Mouse (Mus musculus): ENCODE measurements around the gene Glis3. TPM values are rescaled to one million over a fixed set of nuclear protein-coding genes. Genes with fewer than 3 reads are reported as not detected.
A peak's percentile ranks its signal among the peaks of the same experiment; 100 is the strongest.

Gene Glis3
- 0.85 and 1.0 TPM in 2 replicates for polyA plus RNA-seq (2015; fragmentation: Nextera tagmentation; extraction: Ambion mirVana)

DNA sequence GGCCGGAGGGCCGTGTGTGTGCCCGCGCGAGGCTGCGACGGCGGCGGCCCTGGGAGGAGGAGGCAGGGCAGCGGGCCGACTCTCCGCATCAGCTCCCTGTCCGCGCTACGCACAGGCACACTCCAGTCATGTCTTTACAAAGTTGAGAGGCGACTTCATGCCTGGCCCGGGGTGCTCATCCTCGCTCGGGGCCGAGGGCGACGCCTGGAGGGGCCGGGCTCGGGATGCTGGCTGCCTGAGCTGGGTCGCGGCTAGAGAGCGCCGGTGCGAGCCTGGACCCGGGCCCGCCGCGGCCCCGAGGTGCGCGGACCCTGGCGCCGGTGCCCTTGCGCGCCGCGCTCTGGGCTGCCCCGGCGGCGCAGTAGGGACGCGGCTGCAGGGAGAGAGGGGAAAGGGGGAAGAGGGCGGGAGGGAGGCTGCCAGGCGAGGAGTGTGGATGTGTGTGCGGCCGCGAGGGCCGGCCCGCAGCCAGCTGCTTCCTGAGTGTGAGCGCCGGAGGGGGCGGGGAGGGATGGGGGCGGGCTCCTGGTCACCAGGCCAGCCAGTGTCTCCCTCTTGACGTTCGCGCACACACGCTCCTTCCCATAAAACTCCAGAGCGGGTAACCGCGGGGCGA lies at the start of gene Glis3:
Glis3 (minus strand) TSS at position 302 of the 616 bp plus-strand sequence.
- Histone ChIP-seq H3K4me3 (ENCODE audit: low read depth, low read length) (peak within 1 kb of the TSS; percentile 66), H3K9ac (ENCODE audit: low read length) (peak within 1 kb of the TSS; percentile 61), H3K9me3 (ENCODE audit: control insufficient read depth, low read length) (no peaks in the 10 kb centered on the region), H3K27me3 (ENCODE audit: control insufficient read depth, insufficient read depth, low read length) (0 out of 2 replicates have a peak, but pooled peaks cover 3% of the 10 kb centered on the region), H3K4me2 (replicated peaks; ENCODE audit: low read depth) (peak within 1 kb of the TSS; percentile 99), H3K27ac (replicated peaks) (0 out of 2 replicates have a peak within 1 kb of the TSS, but pooled peaks have one; percentile 30), H3K4me1 (replicated peaks; ENCODE audit: control insufficient read depth, insufficient read depth) (peaks cover 2% of the 10 kb centered on the region; the same call in 1 of the 2 replicates), H3K36me3 (ENCODE audit: control insufficient read depth, insufficient read depth, low read length) (no peaks in the 10 kb centered on the region)
- TF ChIP-seq CTCF (IDR thresholded peaks at IDR 0.05; ENCODE audit: low read depth) = peak; percentile 33; the same call in 1 of the 2 replicates
- no peak for TF ChIP-seq EP300 (optimal IDR thresholded peaks at IDR 0.05)
- under 1% methylated on average over 61 of the region's 66 CpGs for WGBS
- ATAC-seq (ENCODE audit: low FRiP score, low TSS enrichment) (peak; percentile 84), DNase-seq (ENCODE audit: low spot score) (peak; percentile 82)

DNA sequence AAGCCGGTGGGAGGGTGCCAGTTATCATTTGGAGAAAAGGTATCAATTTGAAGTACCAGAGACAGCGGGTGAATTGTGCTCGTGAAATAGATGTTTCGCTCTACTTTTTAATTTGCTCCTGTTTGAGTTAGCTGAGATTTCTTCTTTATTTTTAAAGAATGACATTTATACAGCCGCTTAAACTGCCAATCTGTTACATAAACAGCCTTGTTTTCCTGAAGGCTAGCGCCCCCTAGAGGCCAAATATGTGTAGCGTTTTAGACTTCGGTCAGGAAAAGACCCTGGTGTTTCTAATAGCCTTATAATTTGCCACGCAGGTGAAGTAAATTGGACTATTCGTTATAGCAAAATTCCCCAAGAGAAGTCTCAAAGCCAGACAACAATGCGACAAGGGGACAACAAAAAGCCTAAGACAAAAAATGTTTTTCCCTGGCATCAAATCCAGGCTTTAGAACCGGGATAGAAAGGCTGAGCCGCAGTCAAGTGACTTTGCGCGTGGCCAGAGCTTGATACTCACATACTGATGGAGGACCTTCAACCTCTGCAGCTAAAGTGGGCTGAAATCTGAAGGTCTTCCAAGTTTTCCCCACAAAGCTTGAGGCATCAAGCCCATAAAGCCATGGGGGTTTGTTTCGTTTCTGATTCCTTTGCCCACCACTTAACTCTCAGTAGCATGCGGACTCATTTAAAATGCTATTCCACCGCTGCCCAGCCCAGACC lies 46.4 kb upstream of the Glis3 start:
- ATAC-seq (ENCODE audit: low FRiP score, low TSS enrichment) (no peak), DNase-seq (ENCODE audit: low spot score) (peak; percentile 49)
- H3K4me1 ChIP-seq (replicated peaks; ENCODE audit: control insufficient read depth, insufficient read depth) = no peaks in the 10 kb centered on the region
- no peaks in the 10 kb centered on the region for H3K9me3 ChIP-seq (ENCODE audit: control insufficient read depth, low read length)
- no peaks in the 10 kb centered on the region for H3K36me3 ChIP-seq (ENCODE audit: control insufficient read depth, insufficient read depth, low read length)
- H3K27me3 ChIP-seq (ENCODE audit: control insufficient read depth, insufficient read depth, low read length) = no peaks in the 10 kb centered on the region
- no peak overlapping the region for H3K4me3 ChIP-seq (ENCODE audit: low read depth, low read length)
- WGBS = 56% methylated on average over 18 of the region's 18 CpGs
- H3K4me2 ChIP-seq (replicated peaks; ENCODE audit: low read depth) = no peak overlapping the region
- TF ChIP-seq CTCF (IDR thresholded peaks at IDR 0.05; ENCODE audit: low read depth) (peak; percentile 90), EP300 (optimal IDR thresholded peaks at IDR 0.05) (no peak)
- H3K27ac ChIP-seq (replicated peaks) = no peak overlapping the region
- H3K9ac ChIP-seq (ENCODE audit: low read length) = no peak overlapping the region

DNA sequence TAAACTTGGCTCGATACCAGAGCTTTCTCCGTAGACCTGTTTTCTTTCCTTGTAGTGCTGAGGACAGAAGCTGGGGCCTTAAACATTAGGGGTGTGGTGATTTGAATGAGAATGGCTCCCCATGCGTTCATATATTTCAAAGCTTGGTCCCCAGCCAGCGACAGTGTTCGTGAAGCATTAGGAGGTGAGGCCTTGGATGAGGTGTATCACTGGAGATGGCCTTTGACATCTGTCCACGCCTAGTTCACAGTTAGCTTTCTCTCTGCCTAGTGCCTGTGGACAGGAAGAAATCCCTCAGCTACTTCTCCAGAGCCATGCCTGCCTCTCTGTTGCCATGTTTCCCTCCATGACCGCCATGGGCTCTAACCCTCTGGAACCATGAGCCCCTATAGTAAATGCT lies 44.8 kb upstream of the Glis3 start:
- TF ChIP-seq EP300 (optimal IDR thresholded peaks at IDR 0.05) (no peak), CTCF (IDR thresholded peaks at IDR 0.05; ENCODE audit: low read depth) (no peak)
- 82% methylated on average over 7 of the region's 7 CpGs for WGBS
- Histone ChIP-seq H3K36me3 (ENCODE audit: control insufficient read depth, insufficient read depth, low read length) (no peaks in the 10 kb centered on the region), H3K27me3 (ENCODE audit: control insufficient read depth, insufficient read depth, low read length) (no peaks in the 10 kb centered on the region), H3K9ac (ENCODE audit: low read length) (no peak overlapping the region), H3K27ac (replicated peaks) (no peak overlapping the region), H3K4me1 (replicated peaks; ENCODE audit: control insufficient read depth, insufficient read depth) (no peaks in the 10 kb centered on the region), H3K9me3 (ENCODE audit: control insufficient read depth, low read length) (no peaks in the 10 kb centered on the region), H3K4me2 (replicated peaks; ENCODE audit: low read depth) (no peak overlapping the region), H3K4me3 (ENCODE audit: low read depth, low read length) (no peak overlapping the region)
- ATAC-seq (ENCODE audit: low FRiP score, low TSS enrichment) (no peak), DNase-seq (ENCODE audit: low spot score) (no peak)

DNA sequence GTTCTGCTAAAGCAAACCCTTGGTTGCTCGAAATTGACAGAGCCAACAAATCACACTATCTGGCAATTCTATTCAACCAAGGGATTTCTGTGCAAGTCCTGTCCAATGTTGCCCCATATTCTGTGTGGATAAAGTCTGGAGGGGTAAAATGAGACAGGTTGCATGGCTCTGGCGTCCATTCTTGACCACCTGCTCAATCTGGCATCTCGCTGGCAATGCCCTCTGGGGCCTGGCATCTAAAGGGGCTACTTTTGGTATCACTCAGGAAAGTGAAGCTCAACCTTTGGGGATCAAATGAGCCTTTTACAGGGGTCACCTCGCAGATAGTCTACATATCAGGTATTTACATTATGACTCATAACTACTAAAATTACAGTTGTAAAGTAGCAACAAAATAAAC lies 42.7 kb upstream of the Glis3 start:
- no peak for TF ChIP-seq EP300 (optimal IDR thresholded peaks at IDR 0.05)
- TF ChIP-seq CTCF (IDR thresholded peaks at IDR 0.05; ENCODE audit: low read depth) = no peak
- Histone ChIP-seq H3K9ac (ENCODE audit: low read length) (no peak overlapping the region), H3K27me3 (ENCODE audit: control insufficient read depth, insufficient read depth, low read length) (no peaks in the 10 kb centered on the region), H3K27ac (replicated peaks) (no peak overlapping the region), H3K36me3 (ENCODE audit: control insufficient read depth, insufficient read depth, low read length) (no peaks in the 10 kb centered on the region), H3K4me3 (ENCODE audit: low read depth, low read length) (no peak overlapping the region), H3K9me3 (ENCODE audit: control insufficient read depth, low read length) (no peaks in the 10 kb centered on the region), H3K4me2 (replicated peaks; ENCODE audit: low read depth) (no peak overlapping the region), H3K4me1 (replicated peaks; ENCODE audit: control insufficient read depth, insufficient read depth) (no peaks in the 10 kb centered on the region)
- DNase-seq (ENCODE audit: low spot score) = no peak
- no peak for ATAC-seq (ENCODE audit: low FRiP score, low TSS enrichment)
- 78% methylated on average over 4 of the region's 4 CpGs for WGBS

GRCm38 (mm10) chr19:28721834-28722233 lies 42.0 kb upstream of the Glis3 start:
- Histone ChIP-seq H3K27ac (replicated peaks) (no peak overlapping the region), H3K9me3 (ENCODE audit: control insufficient read depth, low read length) (no peaks in the 10 kb centered on the region), H3K36me3 (ENCODE audit: control insufficient read depth, insufficient read depth, low read length) (no peaks in the 10 kb centered on the region), H3K27me3 (ENCODE audit: control insufficient read depth, insufficient read depth, low read length) (no peaks in the 10 kb centered on the region), H3K4me1 (replicated peaks; ENCODE audit: control insufficient read depth, insufficient read depth) (no peaks in the 10 kb centered on the region), H3K9ac (ENCODE audit: low read length) (no peak overlapping the region), H3K4me2 (replicated peaks; ENCODE audit: low read depth) (no peak overlapping the region), H3K4me3 (ENCODE audit: low read depth, low read length) (no peak overlapping the region)
- no peak for TF ChIP-seq EP300 (optimal IDR thresholded peaks at IDR 0.05)
- TF ChIP-seq CTCF (IDR thresholded peaks at IDR 0.05; ENCODE audit: low read depth) = no peak
- ATAC-seq (ENCODE audit: low FRiP score, low TSS enrichment) (no peak), DNase-seq (ENCODE audit: low spot score) (no peak)
- WGBS = 86% methylated on average over 10 of the region's 10 CpGs

DNA sequence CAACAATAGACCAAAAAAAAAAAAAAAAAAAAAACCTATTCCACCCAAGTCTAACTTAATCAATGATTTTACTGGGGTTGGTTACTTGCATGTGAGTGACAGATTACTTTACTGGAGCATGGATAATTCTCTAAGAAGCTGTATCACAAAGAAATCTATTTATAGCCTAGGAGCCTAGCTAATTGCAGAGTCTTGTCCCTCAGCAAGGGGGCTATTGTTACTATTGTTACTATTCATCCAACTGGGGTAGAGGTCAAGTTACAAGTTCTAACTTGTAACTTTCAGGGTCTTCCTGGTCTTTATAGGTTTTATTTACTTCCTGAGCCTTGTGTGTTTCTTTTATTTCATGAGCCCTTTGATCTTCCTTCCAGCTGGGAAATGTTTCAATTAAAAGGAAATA lies 40.1 kb upstream of the Glis3 start:
- no peaks in the 10 kb centered on the region for H3K4me1 ChIP-seq (replicated peaks; ENCODE audit: control insufficient read depth, insufficient read depth)
- no peaks in the 10 kb centered on the region for H3K36me3 ChIP-seq (ENCODE audit: control insufficient read depth, insufficient read depth, low read length)
- no peak for TF ChIP-seq CTCF (IDR thresholded peaks at IDR 0.05; ENCODE audit: low read depth)
- H3K4me2 ChIP-seq (replicated peaks; ENCODE audit: low read depth) = no peak overlapping the region
- H3K27ac ChIP-seq (replicated peaks) = no peak overlapping the region
- DNase-seq (ENCODE audit: low spot score) = no peak
- ATAC-seq (ENCODE audit: low FRiP score, low TSS enrichment) = no peak
- H3K9ac ChIP-seq (ENCODE audit: low read length) = no peak overlapping the region
- no peaks in the 10 kb centered on the region for H3K9me3 ChIP-seq (ENCODE audit: control insufficient read depth, low read length)
- no peaks in the 10 kb centered on the region for H3K27me3 ChIP-seq (ENCODE audit: control insufficient read depth, insufficient read depth, low read length)
- H3K4me3 ChIP-seq (ENCODE audit: low read depth, low read length) = no peak overlapping the region

Measured in stomach, postnatal 0 days (tissue).